Mouse (Mus musculus): ENCODE results near the gene Smpd3. TPM values are rescaled to one million over a fixed set of nuclear protein-coding genes. Genes with fewer than 3 reads are reported as not detected.
A peak's percentile ranks its signal among the peaks of the same experiment; 100 is the strongest.

The Smpd3 gene
- total RNA-seq (2021) = 10 to 100 TPM; 74.0 to 80.3 TPM
- long read RNA-seq, full-length matches to known transcripts = 97 of 199 reads
- long read RNA-seq, partial matches to known transcripts = 44 of 199 reads
- long read RNA-seq, other reads (novel, unspliced or antisense) = 58 of 199 reads

GRCm38 (mm10) chr8:106337852-106338521 is at the start of gene Smpd3:
Gene Smpd3, minus strand, starts transcription at chr8:106337988.
- peak; percentile 99 for DNase-seq (ENCODE audit: low spot score in 2 of 2)

- no peak for DNase-seq (ENCODE audit: low spot score in 2 of 2)
Measured at GRCm38 (mm10) chr8:106381026-106381425, 43.2 kb upstream of the Smpd3 start.

- no peak for DNase-seq (ENCODE audit: low spot score in 2 of 2)
Measured at GRCm38 (mm10) chr8:106379357-106379756, 41.6 kb upstream of the Smpd3 start.

- DNase-seq (ENCODE audit: low spot score in 2 of 2) = no peak
Measured at GRCm38 (mm10) chr8:106378501-106379048, 40.8 kb upstream of the Smpd3 start.

- DNase-seq (ENCODE audit: low spot score in 2 of 2) = no peak
Measured at GRCm38 (mm10) chr8:106376862-106377261, 39.1 kb upstream of the Smpd3 start.

- no peak for DNase-seq (ENCODE audit: low spot score in 2 of 2)
Measured at GRCm38 (mm10) chr8:106375957-106376356, 38.2 kb upstream of the Smpd3 start.

- no peak for DNase-seq (ENCODE audit: low spot score in 2 of 2)
Measured at GRCm38 (mm10) chr8:106369069-106369468, 31.3 kb upstream of the Smpd3 start.

- no peak for DNase-seq (ENCODE audit: low spot score in 2 of 2)
Measured at GRCm38 (mm10) chr8:106368501-106368900, 30.7 kb upstream of the Smpd3 start.

- DNase-seq (ENCODE audit: low spot score in 2 of 2) = no peak
Measured at GRCm38 (mm10) chr8:106364837-106365236, 27.0 kb upstream of the Smpd3 start.

GRCm38 (mm10) chr8:106364278-106364677 is 26.5 kb upstream of the Smpd3 start:
- DNase-seq (ENCODE audit: low spot score in 2 of 2) = no peak

- no peak for DNase-seq (ENCODE audit: low spot score in 2 of 2)
Measured at GRCm38 (mm10) chr8:106363321-106363720, 25.5 kb upstream of the Smpd3 start.

GRCm38 (mm10) chr8:106359650-106360338 is 22.0 kb upstream of the Smpd3 start:
- no peak for DNase-seq (ENCODE audit: low spot score in 2 of 2)

- DNase-seq (ENCODE audit: low spot score in 2 of 2) = no peak
Measured at GRCm38 (mm10) chr8:106351135-106351534, 13.3 kb upstream of the Smpd3 start.

GRCm38 (mm10) chr8:106349398-106349797 is 11.6 kb upstream of the Smpd3 start:
- DNase-seq (ENCODE audit: low spot score in 2 of 2) = peak in 1 of 2 experiments; percentile 33

GRCm38 (mm10) chr8:106346123-106346522 is 8.3 kb upstream of the Smpd3 start:
- no peak for DNase-seq (ENCODE audit: low spot score in 2 of 2)

GRCm38 (mm10) chr8:106343471-106343870 is 5.7 kb upstream of the Smpd3 start:
- DNase-seq (ENCODE audit: low spot score in 2 of 2) = no peak

GRCm38 (mm10) chr8:106342828-106343227 is 5.0 kb upstream of the Smpd3 start:
- DNase-seq (ENCODE audit: low spot score in 2 of 2) = no peak

- DNase-seq (ENCODE audit: low spot score in 2 of 2) = no peak
Measured at GRCm38 (mm10) chr8:106338741-106339209, 987 bp upstream of the Smpd3 start.

- DNase-seq (ENCODE audit: low spot score in 2 of 2) = peak; percentile 61 to 70
Measured at GRCm38 (mm10) chr8:106336561-106336960, 1.2 kb downstream of the Smpd3 start.

GRCm38 (mm10) chr8:106336031-106336430 is 1.8 kb downstream of the Smpd3 start:
- DNase-seq (ENCODE audit: low spot score in 2 of 2) = no peak

- DNase-seq (ENCODE audit: low spot score in 2 of 2) = no peak
Measured at GRCm38 (mm10) chr8:106335196-106335595, 2.6 kb downstream of the Smpd3 start.

- DNase-seq (ENCODE audit: low spot score in 2 of 2) = no peak
Measured at GRCm38 (mm10) chr8:106333346-106333745, 4.4 kb downstream of the Smpd3 start.

All from layer of hippocampus, adult 18-20 months (tissue).